22 mouse cellular contexts compared by ENCODE assay signal in genomic region chr2:149546639-149547200, GRCm38 (mm10).
DNase-seq lines count a peak whose midpoint lies in the region; ATAC-seq and TF ChIP-seq lines count a peak whose summit lies in the region.
"Had no signal": no experiment of that assay in that cellular context is flagged by ENCODE, and none has a peak within 500 bp of the region (broad histone marks: within the 10 kb centered on the region; RNA-seq: fewer than 3 reads in every experiment).

No protein-coding gene starts in this region.

- ATAC-seq in hindbrain, embryonic 15.5 days (ENCODE audit: low FRiP score, low read depth) = peak; percentile 45; the same call in 1 of the 2 replicates
- no peak for ATAC-seq in hindbrain, postnatal 0 days
- peak; percentile 59; the same call in 1 of the 2 replicates for ATAC-seq in neural tube, embryonic 13.5 days (ENCODE audit: low read depth)
- peak; percentile 71; the same call in 1 of the 2 replicates for ATAC-seq in neural tube, embryonic 15.5 days (ENCODE audit: low FRiP score)
- ATAC-seq: forebrain, embryonic 14.5 days had no signal

- H3K4me2 ChIP-seq in hindbrain, embryonic 15.5 days = no peak overlapping the region
- no peak overlapping the region for H3K4me2 ChIP-seq in hindbrain, postnatal 0 days (ENCODE audit: low read depth, low read length)
- H3K4me2 ChIP-seq in neural tube, embryonic 13.5 days = no peak overlapping the region
- H3K4me2 ChIP-seq in neural tube, embryonic 15.5 days = no peak overlapping the region
- H3K4me2 ChIP-seq: embryonic facial prominence, embryonic 13.5 days; embryonic facial prominence, embryonic 15.5 days; forebrain, embryonic 12.5 days had no signal

- no peak for TF ChIP-seq CTCF in hindbrain, postnatal 0 days (IDR thresholded peaks at IDR 0.05; ENCODE audit: low read depth)
- TF ChIP-seq CTCF in layer of hippocampus, adult 2 months (conservative IDR thresholded peaks at IDR 0.05) = no peak

- WGBS in hindbrain, embryonic 15.5 days = 74% methylated on average over 2 of the region's 2 CpGs
- WGBS in hindbrain, postnatal 0 days = 76% methylated on average over 2 of the region's 2 CpGs
- WGBS in neural tube, embryonic 13.5 days = 69% methylated on average over 2 of the region's 2 CpGs
- 52% methylated on average over 2 of the region's 2 CpGs for WGBS in neural tube, embryonic 15.5 days

- no peak overlapping the region for H3K9ac ChIP-seq in hindbrain, embryonic 15.5 days
- no peak overlapping the region for H3K9ac ChIP-seq in hindbrain, postnatal 0 days (replicated peaks; ENCODE audit: low read length)
- no peak overlapping the region for H3K9ac ChIP-seq in neural tube, embryonic 13.5 days
- no peak overlapping the region for H3K9ac ChIP-seq in neural tube, embryonic 15.5 days (replicated peaks)
- H3K9ac ChIP-seq: embryonic facial prominence, embryonic 13.5 days; embryonic facial prominence, embryonic 15.5 days; forebrain, embryonic 12.5 days had no signal

- H3K27ac ChIP-seq in hindbrain, embryonic 15.5 days (replicated peaks) = no peak overlapping the region
- H3K27ac ChIP-seq in hindbrain, postnatal 0 days = no peak overlapping the region
- no peak overlapping the region for H3K27ac ChIP-seq in neural tube, embryonic 13.5 days (replicated peaks)
- H3K27ac ChIP-seq in neural tube, embryonic 15.5 days (replicated peaks) = no peak overlapping the region
- H3K27ac ChIP-seq in layer of hippocampus, adult 2 months = no peak overlapping the region
- H3K27ac ChIP-seq: embryonic facial prominence, embryonic 13.5 days; embryonic facial prominence, embryonic 15.5 days; forebrain, embryonic 10.5 days; forebrain, embryonic 12.5 days had no signal

- no peak for DNase-seq in hindbrain, postnatal 0 days (ENCODE audit: low spot score)
- no peak for DNase-seq in neural tube, embryonic 10.5 days (ENCODE audit: extremely low spot score, low spot score)
- DNase-seq in layer of hippocampus, adult 2 months (ENCODE audit: low spot score in 2 of 2) = no peak
- DNase-seq: adrenal gland, adult 2 months; adrenal gland, postnatal 10 days; adrenal gland, postnatal 25 days; cerebellum, adult 11 months; cerebellum, adult 18-20 months; cerebellum, adult 8-10 months; cerebellum, adult 9-11 months; cerebellum, postnatal 14 days; cerebellum, postnatal 36 days; embryo, embryonic 11 days had no signal

- H3K4me1 ChIP-seq in hindbrain, embryonic 15.5 days (replicated peaks) = no peaks in the 10 kb centered on the region
- no peaks in the 10 kb centered on the region for H3K4me1 ChIP-seq in hindbrain, postnatal 0 days (ENCODE audit: insufficient read depth, low read length)
- H3K4me1 ChIP-seq in neural tube, embryonic 13.5 days (replicated peaks) = no peaks in the 10 kb centered on the region
- H3K4me1 ChIP-seq in neural tube, embryonic 15.5 days = no peaks in the 10 kb centered on the region
- H3K4me1 ChIP-seq: embryonic facial prominence, embryonic 13.5 days; embryonic facial prominence, embryonic 15.5 days; forebrain, embryonic 10.5 days; forebrain, embryonic 12.5 days had no signal

- no peak overlapping the region for H3K4me3 ChIP-seq in hindbrain, embryonic 15.5 days
- H3K4me3 ChIP-seq in hindbrain, postnatal 0 days (ENCODE audit: low read length) = no peak overlapping the region
- H3K4me3 ChIP-seq in neural tube, embryonic 13.5 days = no peak overlapping the region
- no peak overlapping the region for H3K4me3 ChIP-seq in neural tube, embryonic 15.5 days (replicated peaks)
- no peak overlapping the region for H3K4me3 ChIP-seq in layer of hippocampus, adult 2 months
- H3K4me3 ChIP-seq: embryonic facial prominence, embryonic 13.5 days; embryonic facial prominence, embryonic 15.5 days; erythroblast, embryonic 14.5 days; forebrain, embryonic 10.5 days; forebrain, embryonic 12.5 days had no signal

- H3K9me3 ChIP-seq in hindbrain, embryonic 15.5 days = no peaks in the 10 kb centered on the region
- no peaks in the 10 kb centered on the region for H3K9me3 ChIP-seq in hindbrain, postnatal 0 days (ENCODE audit: low read length)
- no peaks in the 10 kb centered on the region for H3K9me3 ChIP-seq in neural tube, embryonic 13.5 days
- no peaks in the 10 kb centered on the region for H3K9me3 ChIP-seq in neural tube, embryonic 15.5 days (replicated peaks)
- H3K9me3 ChIP-seq: embryonic facial prominence, embryonic 13.5 days; embryonic facial prominence, embryonic 15.5 days; forebrain, embryonic 10.5 days; forebrain, embryonic 12.5 days had no signal

- no peaks in the 10 kb centered on the region for H3K27me3 ChIP-seq in hindbrain, embryonic 15.5 days
- H3K27me3 ChIP-seq in hindbrain, postnatal 0 days (ENCODE audit: insufficient read depth, low read length) = no peaks in the 10 kb centered on the region
- no peaks in the 10 kb centered on the region for H3K27me3 ChIP-seq in neural tube, embryonic 13.5 days
- H3K27me3 ChIP-seq in neural tube, embryonic 15.5 days (replicated peaks) = no peaks in the 10 kb centered on the region
- H3K27me3 ChIP-seq: embryonic facial prominence, embryonic 13.5 days; embryonic facial prominence, embryonic 15.5 days; forebrain, embryonic 12.5 days had no signal

- no peaks in the 10 kb centered on the region for H3K36me3 ChIP-seq in hindbrain, embryonic 15.5 days
- no peaks in the 10 kb centered on the region for H3K36me3 ChIP-seq in hindbrain, postnatal 0 days (ENCODE audit: insufficient read depth, low read length)
- no peaks in the 10 kb centered on the region for H3K36me3 ChIP-seq in neural tube, embryonic 13.5 days
- no peaks in the 10 kb centered on the region for H3K36me3 ChIP-seq in neural tube, embryonic 15.5 days
- H3K36me3 ChIP-seq: embryonic facial prominence, embryonic 13.5 days; embryonic facial prominence, embryonic 15.5 days; forebrain, embryonic 10.5 days; forebrain, embryonic 12.5 days had no signal
